Mouse (Mus musculus) intestine, embryonic 16.5 days (tissue): ENCODE results near the gene Mup6. TPM values are rescaled to one million over a fixed set of nuclear protein-coding genes. Genes with fewer than 3 reads are reported as not detected.
"Not testable (repeated sequence)": the region's sequence is repeated elsewhere in the genome, so short reads cannot be mapped to it uniquely, and the experiment has no call there.

Source experiments
- ATAC-seq: fragments of 200-750 bp; cut with Nextera tagmentation; 2 replicates; pipeline ENCODE4 v1.8.0; 2017; ENCODE audit warnings: moderate TSS enrichment, moderate library complexity
- H3K27ac ChIP-seq: fragments of 300-500 bp; sonication (generic); 2 replicates; pipeline ENCODE4 v1.5.1; 2014; ENCODE audit warnings: mild to moderate bottlenecking, low read length
- H3K27me3 ChIP-seq: fragments of 300-500 bp; sonication (generic); replicated peaks from 2 replicates; pipeline ENCODE4 v1.6.1; 2014; ENCODE audit warnings: low read length, control low read depth, mixed read lengths; ENCODE audit not compliant: control insufficient read depth, insufficient read depth
- H3K36me3 ChIP-seq: fragments of 300-500 bp; sonication (generic); 2 replicates; pipeline ENCODE4 v1.6.1; 2014; ENCODE audit warnings: low read length, control low read depth; ENCODE audit not compliant: control insufficient read depth, insufficient read depth
- H3K4me1 ChIP-seq: fragments of 300-500 bp; sonication (generic); 2 replicates; pipeline ENCODE4 v1.6.1; 2014; ENCODE audit warnings: low read length, control low read depth, mixed read lengths; ENCODE audit not compliant: control insufficient read depth, insufficient read depth
- H3K4me2 ChIP-seq: fragments of 300-500 bp; sonication (generic); 2 replicates; pipeline ENCODE4 v1.6.1; 2014; ENCODE audit warnings: low read depth, low read length, control low read depth
- H3K4me3 ChIP-seq: fragments of 300-500 bp; sonication (generic); 2 replicates; pipeline ENCODE4 v1.5.1; 2014; ENCODE audit warnings: mild to moderate bottlenecking, low read length
- H3K9ac ChIP-seq: fragments of 300-500 bp; sonication (generic); 2 replicates; pipeline ENCODE4 v1.6.1; 2014; ENCODE audit warnings: low read depth, low read length
- H3K9me3 ChIP-seq: fragments of 300-500 bp; sonication (generic); 2 replicates; pipeline ENCODE4 v1.6.1; 2016; ENCODE audit warnings: low read length, control low read depth; ENCODE audit not compliant: control insufficient read depth
- WGBS: fragments of 180-500 bp; shearing (Covaris S2); extraction: QIAGEN DNeasy Blood & Tissue Kit; methylation state at CpG from one replicate; pipeline ENCODE4 v1.1.7; 2014; 5-methylcytosine and 5-hydroxymethylcytosine counted together
- polyA plus RNA-seq: library from polyadenylated mRNA; unstranded; fragments of >200 nt; fragmentation: Nextera tagmentation; extraction: Ambion mirVana; gene quantifications from 2 replicates; pipeline ENCODE4 v1.2.1, GENCODE M21; 2015

Gene Mup6
- polyA plus RNA-seq, 1 experiment from 2014 or later: not detected

- H3K36me3 ChIP-seq: no peaks in the 10 kb centered on the region
- H3K4me3 ChIP-seq: no peak within 1 kb of the TSS
- no peak for ATAC-seq
- H3K4me1 ChIP-seq: no peaks in the 10 kb centered on the region
- H3K9ac ChIP-seq: no peak within 1 kb of the TSS
- no peaks in the 10 kb centered on the region for H3K9me3 ChIP-seq
- no peak within 1 kb of the TSS for H3K27ac ChIP-seq
- no peaks in the 10 kb centered on the region for H3K27me3 ChIP-seq
- 78% methylated on average over 3 of the region's 3 CpGs for WGBS
- H3K4me2 ChIP-seq: no peak within 1 kb of the TSS
Measured at GRCm38 (mm10) chr4:59960610-59961009, 3.5 kb upstream of the Mup6 start, which contains the start of gene Mup4. Mup4 (minus strand) TSS chr4:59960710.

DNA sequence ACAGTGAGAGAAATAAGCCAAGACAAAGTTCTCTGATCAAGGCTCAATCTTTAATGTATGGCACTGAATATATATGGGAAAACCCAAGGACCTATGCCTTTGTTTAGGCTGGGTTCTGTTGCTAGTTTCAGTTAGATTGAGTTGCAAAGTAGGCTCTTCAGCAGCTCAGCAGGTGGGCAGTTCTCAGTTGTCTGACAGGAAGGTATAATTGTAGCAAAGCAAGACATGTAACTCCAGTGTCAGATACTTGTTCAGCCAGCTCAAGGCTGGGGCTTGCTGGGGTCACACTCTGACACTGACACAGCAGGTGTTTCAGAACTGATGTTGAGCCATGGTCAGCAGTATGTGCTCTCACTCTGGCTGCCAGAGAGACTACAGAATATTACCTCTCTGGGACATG is 33.8 kb downstream of the Mup6 start:
- not testable (repeated sequence) for H3K9ac ChIP-seq, H3K4me3 ChIP-seq, ATAC-seq, H3K27ac ChIP-seq, H3K4me2 ChIP-seq, H3K36me3 ChIP-seq, H3K27me3 ChIP-seq, H3K4me1 ChIP-seq, H3K9me3 ChIP-seq

- H3K4me3 ChIP-seq, H3K9ac ChIP-seq, H3K27ac ChIP-seq, H3K4me2 ChIP-seq, H3K36me3 ChIP-seq, H3K4me1 ChIP-seq, H3K27me3 ChIP-seq, ATAC-seq, H3K9me3 ChIP-seq: not testable (repeated sequence)
- 88% methylated on average over 7 of the region's 7 CpGs for WGBS
Measured at GRCm38 (mm10) chr4:60020141-60020540, 56.0 kb downstream of the Mup6 start.

GRCm38 (mm10) chr4:60029334-60030111 is 65.4 kb downstream of the Mup6 start:
- not testable (repeated sequence) for H3K9ac ChIP-seq, H3K4me3 ChIP-seq, H3K4me2 ChIP-seq, H3K9me3 ChIP-seq, H3K36me3 ChIP-seq, H3K4me1 ChIP-seq, H3K27ac ChIP-seq, H3K27me3 ChIP-seq, ATAC-seq
- 67% methylated on average over 13 of the region's 13 CpGs for WGBS

Other genes starting within 250 kb of the Mup6 start
- gene Inip, start 162.7 kb upstream of the Mup6 start, polyA plus RNA-seq: 33.3 and 37.6 TPM in 2 replicates
- gene Snx30, start 158.5 kb upstream of the Mup6 start, polyA plus RNA-seq: 4.3 and 5.2 TPM in 2 replicates
- not detected in 2 replicates for gene Slc46a2, start 49.2 kb upstream of the Mup6 start, polyA plus RNA-seq
- gene Mup4, start 3.6 kb upstream of the Mup6 start, polyA plus RNA-seq: not detected in 2 replicates
- gene Mup7, start 106.2 kb downstream of the Mup6 start, polyA plus RNA-seq: not detected in 2 replicates
- not detected in 2 replicates for gene Mup2, start 190.0 kb downstream of the Mup6 start, polyA plus RNA-seq